28 mouse cellular contexts compared by ENCODE assay signal in the genomic region with DNA sequence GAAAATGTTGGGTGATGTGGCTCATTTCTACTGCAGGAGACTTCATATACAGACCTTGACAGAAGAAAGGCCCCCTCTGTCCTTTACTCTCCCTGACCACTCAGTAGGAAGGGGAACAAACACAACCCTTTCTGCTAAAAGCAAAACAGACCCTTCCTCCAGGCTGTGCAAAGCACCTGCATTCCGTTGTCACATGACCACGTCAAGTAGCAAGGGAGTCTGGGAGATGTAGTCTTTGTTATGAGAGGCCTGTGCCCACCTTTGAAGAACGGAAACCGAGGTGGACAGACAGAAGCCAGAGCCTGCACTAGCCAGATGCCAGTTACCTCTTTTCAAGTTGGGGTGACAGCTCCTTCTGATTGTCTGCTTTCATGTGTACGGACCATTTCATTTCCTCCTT.
DNase-seq lines count a peak whose midpoint lies in the region; ATAC-seq and TF ChIP-seq lines count a peak whose summit lies in the region.
"Had no signal": no experiment of that assay in that cellular context is flagged by ENCODE, and none has a peak within 500 bp of the region (broad histone marks: within the 10 kb centered on the region; RNA-seq: fewer than 3 reads in every experiment).

No protein-coding gene starts in this region.

- peak; percentile 41; the same call in 1 of the 2 replicates for ATAC-seq in forebrain, embryonic 16.5 days
- ATAC-seq in forebrain, postnatal 0 days, result no peak
- ATAC-seq in midbrain, embryonic 14.5 days (ENCODE audit: low FRiP score, low TSS enrichment), result no peak
- ATAC-seq in megakaryocyte progenitor cell, adult 5-6 weeks (replicated peaks; ENCODE audit: poor library complexity), result no peak
- ATAC-seq: CD4-positive, CD25-positive, alpha-beta regulatory T cell, adult 4 months; intestine, postnatal 0 days; liver, embryonic 12.5 days; liver, postnatal 0 days had no signal

- no peaks in the 10 kb centered on the region for H3K36me3 ChIP-seq in forebrain, embryonic 16.5 days (ENCODE audit: control insufficient read depth, insufficient read depth)
- H3K36me3 ChIP-seq in forebrain, postnatal 0 days (ENCODE audit: insufficient read depth), result no peaks in the 10 kb centered on the region
- H3K36me3 ChIP-seq in midbrain, embryonic 14.5 days (ENCODE audit: control insufficient read depth, insufficient read depth, low read length), result no peaks in the 10 kb centered on the region
- no peaks in the 10 kb centered on the region for H3K36me3 ChIP-seq in midbrain, embryonic 10.5 days
- H3K36me3 ChIP-seq: heart, embryonic 12.5 days; liver, embryonic 12.5 days had no signal

- H3K4me1 ChIP-seq in forebrain, embryonic 16.5 days (replicated peaks; ENCODE audit: control insufficient read depth, insufficient read depth, low read length), result peaks cover 30% of the 10 kb centered on the region
- H3K4me1 ChIP-seq in forebrain, postnatal 0 days (ENCODE audit: insufficient read depth), result peaks cover 11% of the 10 kb centered on the region
- peaks cover 24% of the 10 kb centered on the region for H3K4me1 ChIP-seq in midbrain, embryonic 14.5 days (ENCODE audit: control insufficient read depth, insufficient read depth, low read length)
- H3K4me1 ChIP-seq in midbrain, embryonic 10.5 days, result peaks cover 33% of the 10 kb centered on the region
- H3K4me1 ChIP-seq: liver, embryonic 12.5 days had no signal

- no peak for TF ChIP-seq CTCF in forebrain, postnatal 0 days (IDR thresholded peaks at IDR 0.05; ENCODE audit: low read depth)

- H3K9me3 ChIP-seq in forebrain, embryonic 16.5 days (ENCODE audit: control insufficient read depth, low read length), result no peaks in the 10 kb centered on the region
- no peaks in the 10 kb centered on the region for H3K9me3 ChIP-seq in forebrain, postnatal 0 days (ENCODE audit: low read length)
- no peaks in the 10 kb centered on the region for H3K9me3 ChIP-seq in midbrain, embryonic 14.5 days (ENCODE audit: control insufficient read depth, low read length)
- no peaks in the 10 kb centered on the region for H3K9me3 ChIP-seq in midbrain, embryonic 10.5 days (replicated peaks)
- H3K9me3 ChIP-seq: heart, embryonic 12.5 days; liver, embryonic 12.5 days had no signal

- H3K9ac ChIP-seq in forebrain, embryonic 16.5 days (replicated peaks; ENCODE audit: low read depth, low read length), result no peak overlapping the region
- H3K9ac ChIP-seq in forebrain, postnatal 0 days, result no peak overlapping the region
- H3K9ac ChIP-seq in midbrain, embryonic 14.5 days (replicated peaks; ENCODE audit: low read length), result no peak overlapping the region
- H3K9ac ChIP-seq: heart, embryonic 12.5 days; liver, embryonic 12.5 days; liver, postnatal 0 days had no signal

- DNase-seq in forebrain, postnatal 0 days, result no peak
- DNase-seq in midbrain, embryonic 14.5 days, result peak; percentile 66
- no peak for DNase-seq in midbrain, embryonic 10.5 days (ENCODE audit: low spot score)
- peak; percentile 48 for DNase-seq in R1 (ENCODE audit: low read depth, low spot score)
- DNase-seq in right cerebral cortex, postnatal 25 days, result no peak
- DNase-seq: adrenal gland, postnatal 10 days; cerebellum, adult 11 months; cerebellum, adult 9-10 months; cerebellum, postnatal 36 days; heart, adult 2 months; heart, postnatal 4 days; kidney, adult 9 months; kidney, postnatal 10 days; layer of hippocampus, postnatal 36 days; left cerebral cortex, postnatal 4 days; liver, postnatal 0 days; lung, postnatal 36 days; right cerebral cortex, adult 18-20 months; thymus, adult 2 months; thymus, postnatal 4 days had no signal

- no peak overlapping the region for H3K27ac ChIP-seq in forebrain, embryonic 16.5 days (ENCODE audit: low read length)
- H3K27ac ChIP-seq in forebrain, postnatal 0 days (ENCODE audit: low read depth, low read length), result no peak overlapping the region
- H3K27ac ChIP-seq in midbrain, embryonic 14.5 days (replicated peaks; ENCODE audit: low read depth, low read length), result no peak overlapping the region
- no peak overlapping the region for H3K27ac ChIP-seq in midbrain, embryonic 10.5 days (replicated peaks)
- H3K27ac ChIP-seq: heart, adult 2 months; liver, embryonic 12.5 days had no signal

- H3K4me2 ChIP-seq in forebrain, embryonic 16.5 days (ENCODE audit: low read length), result no peak overlapping the region
- no peak overlapping the region for H3K4me2 ChIP-seq in forebrain, postnatal 0 days (ENCODE audit: low read depth)
- no peak overlapping the region for H3K4me2 ChIP-seq in midbrain, embryonic 14.5 days (ENCODE audit: low read length)
- H3K4me2 ChIP-seq: heart, embryonic 12.5 days; liver, embryonic 12.5 days had no signal

- 51% methylated on average over 5 of the region's 5 CpGs for WGBS in forebrain, embryonic 16.5 days
- WGBS in forebrain, postnatal 0 days, result 60% methylated on average over 5 of the region's 5 CpGs
- 65% methylated on average over 5 of the region's 5 CpGs for WGBS in midbrain, embryonic 14.5 days
- WGBS in midbrain, embryonic 10.5 days, result 53% methylated on average over 5 of the region's 5 CpGs

- H3K4me3 ChIP-seq in forebrain, embryonic 16.5 days (replicated peaks; ENCODE audit: low read length), result no peak overlapping the region
- no peak overlapping the region for H3K4me3 ChIP-seq in forebrain, postnatal 0 days (ENCODE audit: low read depth, low read length)
- H3K4me3 ChIP-seq in midbrain, embryonic 14.5 days (replicated peaks; ENCODE audit: low read depth, low read length), result no peak overlapping the region
- H3K4me3 ChIP-seq in midbrain, embryonic 10.5 days, result no peak overlapping the region
- H3K4me3 ChIP-seq: erythroblast, embryonic 14.5 days; heart, adult 2 months; heart, embryonic 12.5 days; liver, embryonic 12.5 days; megakaryocyte, embryonic 14.5 days had no signal

- H3K27me3 ChIP-seq in forebrain, embryonic 16.5 days (replicated peaks; ENCODE audit: control insufficient read depth, insufficient read depth, low read length), result 0 out of 2 replicates have a peak, but pooled peaks cover 2% of the 10 kb centered on the region
- H3K27me3 ChIP-seq in forebrain, postnatal 0 days (ENCODE audit: insufficient read depth, low read length), result no peaks in the 10 kb centered on the region
- peaks cover 4% of the 10 kb centered on the region for H3K27me3 ChIP-seq in midbrain, embryonic 14.5 days (ENCODE audit: control insufficient read depth, insufficient read depth, low read length)
- H3K27me3 ChIP-seq in midbrain, embryonic 10.5 days (ENCODE audit: low read depth, poor library complexity, severe bottlenecking), result peaks cover 47% of the 10 kb centered on the region

Comparison
In these comparisons a context has a peak if more than half of its experiments do, and no peak if none do; other contexts are left out.
1. DNase-seq: peak in midbrain, embryonic 14.5 days (single experiment) and R1 (single experiment); none in forebrain, postnatal 0 days (single experiment), midbrain, embryonic 10.5 days (single experiment) and right cerebral cortex, postnatal 25 days (single experiment).